Comparison of ENCODE assay signal across 12 mouse cellular contexts in the genomic region with DNA sequence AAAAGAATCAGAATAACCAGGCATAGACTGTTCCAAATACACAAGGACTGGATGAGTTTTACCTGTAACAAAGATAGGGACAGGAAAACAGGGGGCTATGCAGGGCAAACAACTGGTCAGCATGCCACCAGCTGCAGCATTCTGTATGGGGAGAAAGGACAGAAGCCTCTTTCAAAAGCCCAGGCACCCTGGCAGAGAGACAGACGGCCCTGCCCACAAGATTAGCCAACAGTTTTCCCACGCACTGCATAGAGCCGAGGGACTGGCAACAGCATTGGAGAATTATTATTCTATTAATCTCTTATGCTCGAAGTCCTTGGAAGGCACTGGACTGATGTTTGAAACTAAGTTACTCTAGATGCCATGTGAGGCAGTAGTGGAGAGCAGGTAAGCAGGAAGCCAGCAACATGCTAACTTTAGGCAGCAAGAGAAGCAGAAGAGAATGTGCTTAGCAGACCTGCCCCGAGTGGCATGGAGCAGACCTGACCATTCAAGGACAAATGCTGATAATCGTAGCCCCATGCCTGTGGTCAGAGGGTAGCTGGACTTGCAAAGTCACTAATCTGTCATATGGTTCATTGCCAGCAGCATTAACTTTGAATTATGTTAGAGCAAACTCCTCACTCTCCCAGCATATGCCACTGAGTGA.
DNase-seq lines count a peak whose midpoint lies in the region; ATAC-seq lines count a peak whose summit lies in the region.
"Had no signal": no experiment of that assay in that cellular context is flagged by ENCODE, and none has a peak within 500 bp of the region (broad histone marks: within the 10 kb centered on the region; RNA-seq: fewer than 3 reads in every experiment).

No protein-coding gene starts in this region.

- peak; percentile 85 for ATAC-seq in frontal cortex, adult (ENCODE audit: low TSS enrichment)
- ATAC-seq: CD4-positive, CD25-positive, alpha-beta regulatory T cell, adult 4 months had no signal

- DNase-seq in frontal cortex, postnatal 25 days (ENCODE audit: low spot score in 2 of 2) = no peak
- peak; percentile 14 for DNase-seq in right cerebral cortex, adult 18-20 months
- DNase-seq in right cerebral cortex, postnatal 36 days (ENCODE audit: low spot score in 2 of 2) = no peak
- peak; percentile 51 for DNase-seq in layer of hippocampus, adult 11-12 months (ENCODE audit: low spot score)
- DNase-seq in testis, postnatal 14 days (ENCODE audit: low spot score) = peak; percentile 43
- DNase-seq in lung, postnatal 14 days = no peak
- no peak for DNase-seq in ovary, adult 18-20 months (ENCODE audit: low spot score)
- DNase-seq: cerebellum, adult 11 months; kidney, adult 2 months; right cerebral cortex, postnatal 14 days had no signal

Comparison
In these comparisons a context has a peak if more than half of its experiments do, and no peak if none do; other contexts are left out.
1. DNase-seq: peak in right cerebral cortex, adult 18-20 months (single experiment), layer of hippocampus, adult 11-12 months (single experiment) and testis, postnatal 14 days (single experiment); none in frontal cortex, postnatal 25 days (0 of 2), right cerebral cortex, postnatal 36 days (0 of 2), lung, postnatal 14 days (single experiment) and ovary, adult 18-20 months (single experiment).